Mouse (Mus musculus): ENCODE data around the gene Tchhl1. TPM values are rescaled to one million over a fixed set of nuclear protein-coding genes. Genes with fewer than 3 reads are reported as not detected.
"Not testable (repeated sequence)": the region's sequence is repeated elsewhere in the genome, so short reads cannot be mapped to it uniquely, and the experiment has no call there.

Tchhl1 gene
- polyA plus RNA-seq, 1 experiment, result not detected

- Histone ChIP-seq H3K4me1 (ENCODE audit: control insufficient read depth, insufficient read depth, low read length) (peaks cover 5% of the 10 kb centered on the region; the same call in 1 of the 2 replicates), H3K27ac (ENCODE audit: insufficient read depth, low read depth, low read length) (no peak overlapping the region), H3K4me3 (ENCODE audit: insufficient read depth, low read length) (no peak overlapping the region)
- TF ChIP-seq CTCF (IDR thresholded peaks at IDR 0.05; ENCODE audit: low read depth, low read length), result no peak
- no peak for TF ChIP-seq POLR2A (IDR thresholded peaks at IDR 0.05; ENCODE audit: borderline replicate concordance, low read depth, low read length)
These were observed 2.0 kb upstream of the Tchhl1 start for GRCm38 (mm10) chr3:93466556-93466955.

GRCm38 (mm10) chr3:93467130-93467529, 1.4 kb upstream of the Tchhl1 start:
- TF ChIP-seq POLR2A (IDR thresholded peaks at IDR 0.05; ENCODE audit: borderline replicate concordance, low read depth, low read length) (no peak), CTCF (IDR thresholded peaks at IDR 0.05; ENCODE audit: low read depth, low read length) (no peak)
- no peak overlapping the region for H3K4me3 ChIP-seq (ENCODE audit: insufficient read depth, low read length)
- peaks cover 5% of the 10 kb centered on the region; the same call in 1 of the 2 replicates for H3K4me1 ChIP-seq (ENCODE audit: control insufficient read depth, insufficient read depth, low read length)
- H3K27ac ChIP-seq (ENCODE audit: insufficient read depth, low read depth, low read length), result no peak overlapping the region

DNA sequence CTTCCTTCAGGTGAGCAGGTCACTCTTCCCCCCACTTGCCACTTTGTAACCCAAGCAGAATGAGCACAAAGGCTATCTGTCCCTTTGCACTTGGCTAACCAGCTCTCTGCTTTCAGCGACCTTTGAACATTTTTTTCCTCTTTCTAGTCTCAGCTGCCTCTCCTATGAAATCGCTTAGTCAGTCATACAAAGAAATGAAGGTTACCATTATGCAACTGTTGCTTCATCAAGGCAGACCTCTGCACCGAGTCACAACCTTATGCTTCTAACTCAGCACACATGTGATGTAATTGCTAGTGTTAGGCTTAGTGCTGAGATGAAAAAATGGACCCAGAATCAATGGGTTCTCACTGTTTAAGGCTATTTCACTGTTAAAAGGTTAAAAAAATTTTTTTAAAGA, 1.1 kb downstream of the Tchhl1 start:
- Histone ChIP-seq H3K4me3 (ENCODE audit: insufficient read depth, low read length) (no peak overlapping the region), H3K27ac (ENCODE audit: insufficient read depth, low read depth, low read length) (no peak overlapping the region), H3K4me1 (ENCODE audit: control insufficient read depth, insufficient read depth, low read length) (peaks cover 5% of the 10 kb centered on the region; the same call in 1 of the 2 replicates)
- TF ChIP-seq CTCF (IDR thresholded peaks at IDR 0.05; ENCODE audit: low read depth, low read length) (no peak), POLR2A (IDR thresholded peaks at IDR 0.05; ENCODE audit: borderline replicate concordance, low read depth, low read length) (no peak)

DNA sequence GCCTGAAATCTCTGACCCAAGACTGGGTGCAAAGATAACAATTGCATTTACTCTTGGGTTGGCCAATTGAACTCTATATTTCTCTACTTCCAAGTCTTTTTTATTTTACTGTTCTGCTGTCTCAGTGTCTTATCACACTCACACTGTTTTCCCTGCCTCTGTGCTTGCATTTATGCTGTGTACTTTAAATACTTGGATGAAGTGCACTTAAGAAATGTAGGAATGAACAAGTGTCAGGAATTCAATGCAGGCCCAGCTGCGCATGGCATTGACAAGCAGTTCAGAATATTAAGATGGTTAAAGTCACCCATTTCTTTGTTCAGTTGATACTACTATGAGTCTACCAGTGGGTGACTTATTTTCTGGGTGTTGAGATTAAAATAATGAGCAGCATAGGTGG, 11.5 kb downstream of the Tchhl1 start:
- no peaks in the 10 kb centered on the region; the same call in 1 of the 2 replicates for H3K4me1 ChIP-seq (ENCODE audit: control insufficient read depth, insufficient read depth, low read length)
- TF ChIP-seq POLR2A (IDR thresholded peaks at IDR 0.05; ENCODE audit: borderline replicate concordance, low read depth, low read length) (no peak), CTCF (IDR thresholded peaks at IDR 0.05; ENCODE audit: low read depth, low read length) (no peak)
- H3K4me3 ChIP-seq (ENCODE audit: insufficient read depth, low read length), result no peak overlapping the region
- H3K27ac ChIP-seq (ENCODE audit: insufficient read depth, low read depth, low read length), result no peak overlapping the region

DNA sequence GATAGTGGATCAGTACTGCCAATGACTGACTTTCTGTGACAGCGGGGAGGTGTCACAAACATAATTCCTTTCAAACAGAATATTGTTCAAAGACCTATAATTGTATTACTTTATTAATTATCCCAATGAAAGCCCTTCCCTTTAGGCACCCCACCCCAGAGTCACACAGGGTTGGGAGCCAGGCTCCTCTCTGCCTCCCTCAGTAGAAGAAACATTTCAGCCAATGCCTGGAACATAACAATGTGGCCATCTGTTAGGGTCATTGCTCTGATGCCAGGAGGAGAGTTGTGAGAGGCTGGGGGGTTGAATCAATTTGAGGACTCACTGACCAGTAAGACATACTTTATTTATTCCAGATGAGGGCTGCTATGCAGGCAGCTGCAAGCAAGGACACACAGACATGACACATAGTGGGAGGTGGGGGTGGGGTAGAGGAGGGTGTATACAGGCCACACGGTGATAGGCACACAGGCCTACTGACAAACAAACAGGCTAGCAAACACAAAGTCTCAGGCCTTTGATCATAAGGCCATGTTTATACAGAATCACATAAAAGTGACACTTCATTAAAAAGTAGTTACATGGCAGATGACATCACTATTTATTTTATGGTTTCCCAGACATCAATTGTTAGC, 13.5 kb downstream of the Tchhl1 start:
- no peak for TF ChIP-seq POLR2A (IDR thresholded peaks at IDR 0.05; ENCODE audit: borderline replicate concordance, low read depth, low read length)
- TF ChIP-seq CTCF (IDR thresholded peaks at IDR 0.05; ENCODE audit: low read depth, low read length), result no peak
- Histone ChIP-seq H3K4me3 (ENCODE audit: insufficient read depth, low read length) (no peak overlapping the region), H3K27ac (ENCODE audit: insufficient read depth, low read depth, low read length) (no peak overlapping the region), H3K4me1 (ENCODE audit: control insufficient read depth, insufficient read depth, low read length) (peaks cover 5% of the 10 kb centered on the region)

- peaks cover 5% of the 10 kb centered on the region for H3K4me1 ChIP-seq (ENCODE audit: control insufficient read depth, insufficient read depth, low read length)
- no peak overlapping the region for H3K27ac ChIP-seq (ENCODE audit: insufficient read depth, low read depth, low read length)
- no peak for TF ChIP-seq POLR2A (IDR thresholded peaks at IDR 0.05; ENCODE audit: borderline replicate concordance, low read depth, low read length)
- TF ChIP-seq CTCF (IDR thresholded peaks at IDR 0.05; ENCODE audit: low read depth, low read length), result no peak
- no peak overlapping the region for H3K4me3 ChIP-seq (ENCODE audit: insufficient read depth, low read length)
These were observed 17.1 kb downstream of the Tchhl1 start for GRCm38 (mm10) chr3:93485611-93486010.

GRCm38 (mm10) chr3:93488541-93488940, 20.0 kb downstream of the Tchhl1 start:
- TF ChIP-seq CTCF (IDR thresholded peaks at IDR 0.05; ENCODE audit: low read depth, low read length) (no peak), POLR2A (IDR thresholded peaks at IDR 0.05; ENCODE audit: borderline replicate concordance, low read depth, low read length) (no peak)

GRCm38 (mm10) chr3:93492176-93492575, 23.6 kb downstream of the Tchhl1 start:
- no peaks in the 10 kb centered on the region for H3K4me1 ChIP-seq (ENCODE audit: control insufficient read depth, insufficient read depth, low read length)
- TF ChIP-seq CTCF (IDR thresholded peaks at IDR 0.05; ENCODE audit: low read depth, low read length) (no peak), POLR2A (IDR thresholded peaks at IDR 0.05; ENCODE audit: borderline replicate concordance, low read depth, low read length) (no peak)
- H3K4me3 ChIP-seq (ENCODE audit: insufficient read depth, low read length), result no peak overlapping the region

More at GRCm38 (mm10) chr3:93488541-93488940, 20.0 kb downstream of the Tchhl1 start:
- peaks cover 5% of the 10 kb centered on the region for H3K4me1 ChIP-seq (ENCODE audit: control insufficient read depth, insufficient read depth, low read length)
- H3K4me3 ChIP-seq (ENCODE audit: insufficient read depth, low read length), result no peak overlapping the region
- H3K27ac ChIP-seq (ENCODE audit: insufficient read depth, low read depth, low read length), result no peak overlapping the region

DNA sequence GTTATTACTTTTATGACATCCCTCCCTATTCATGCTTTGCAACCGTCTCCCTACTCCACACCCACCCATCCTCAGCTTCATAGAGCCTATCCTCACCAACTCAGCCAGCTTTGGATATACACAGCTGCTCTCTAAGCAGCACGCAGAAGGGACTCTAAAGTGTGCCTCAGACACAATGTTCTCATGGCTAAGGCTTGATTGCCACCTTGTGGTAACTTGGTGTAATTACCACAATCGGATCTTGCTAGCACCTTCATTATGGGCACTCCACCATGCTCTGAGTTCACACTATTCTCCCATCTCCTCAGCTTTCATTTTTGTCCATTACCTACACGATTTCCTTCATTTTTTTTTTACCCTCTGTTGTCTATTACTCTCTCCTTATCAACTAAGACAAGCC, 25.4 kb downstream of the Tchhl1 start:
- Histone ChIP-seq H3K27ac (ENCODE audit: insufficient read depth, low read depth, low read length) (no peak overlapping the region), H3K4me3 (ENCODE audit: insufficient read depth, low read length) (no peak overlapping the region), H3K4me1 (ENCODE audit: control insufficient read depth, insufficient read depth, low read length) (no peaks in the 10 kb centered on the region)
- TF ChIP-seq CTCF (IDR thresholded peaks at IDR 0.05; ENCODE audit: low read depth, low read length) (no peak), POLR2A (IDR thresholded peaks at IDR 0.05; ENCODE audit: borderline replicate concordance, low read depth, low read length) (no peak)

More at GRCm38 (mm10) chr3:93492176-93492575, 23.6 kb downstream of the Tchhl1 start:
- H3K27ac ChIP-seq (ENCODE audit: insufficient read depth, low read depth, low read length), result no peak overlapping the region

DNA sequence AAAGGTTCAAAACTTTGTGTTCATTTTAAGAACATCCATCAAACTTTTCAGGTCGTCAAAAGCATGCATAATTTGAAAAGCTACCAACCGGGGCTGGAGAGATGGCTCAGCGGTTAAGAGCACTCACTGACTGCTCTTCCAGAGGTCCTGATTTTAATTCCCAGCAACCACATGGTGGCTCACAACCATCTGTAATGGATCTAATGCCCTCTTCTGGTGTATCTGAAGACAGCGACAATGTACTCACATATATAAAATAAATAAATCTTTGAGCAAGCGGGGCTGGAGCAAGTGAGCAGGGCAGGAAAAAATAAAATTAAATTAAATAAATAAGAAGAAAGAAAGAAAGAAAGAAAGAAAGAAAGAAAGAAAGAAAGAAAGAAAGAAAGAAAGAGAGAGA, 26.2 kb downstream of the Tchhl1 start:
- H3K4me3 ChIP-seq (ENCODE audit: insufficient read depth, low read length), result not testable (repeated sequence)

More for the DNA sequence above, 26.2 kb downstream of the Tchhl1 start:
- H3K4me1 ChIP-seq (ENCODE audit: control insufficient read depth, insufficient read depth, low read length); H3K27ac ChIP-seq (ENCODE audit: insufficient read depth, low read depth, low read length): not testable (repeated sequence)

Data from bone marrow macrophage, adult 2 months (primary cell).